Mouse (Mus musculus): ENCODE results near the gene Tifab.

Gene Tifab

GRCm38 (mm10) chr13:56139167-56139751 lies 39.4 kb downstream of the Tifab start:
- DNase-seq (ENCODE audit: low spot score) = no peak

GRCm38 (mm10) chr13:56136200-56136599 lies 42.5 kb downstream of the Tifab start, which contains the start of gene H2afy:
TSS of gene H2afy (minus strand) at chr13:56136361.
- no peak for DNase-seq (ENCODE audit: low spot score)

- DNase-seq (ENCODE audit: low spot score) = peak; percentile 88
These were observed 43.2 kb downstream of the Tifab start for GRCm38 (mm10) chr13:56135231-56136052.

GRCm38 (mm10) chr13:56134631-56135181 lies 44.0 kb downstream of the Tifab start:
- DNase-seq (ENCODE audit: low spot score) = no peak

GRCm38 (mm10) chr13:56134031-56134430 lies 44.7 kb downstream of the Tifab start:
- DNase-seq (ENCODE audit: low spot score) = no peak

- no peak for DNase-seq (ENCODE audit: low spot score)
These were observed 45.7 kb downstream of the Tifab start for GRCm38 (mm10) chr13:56132941-56133340.

- no peak for DNase-seq (ENCODE audit: low spot score)
These were observed 46.3 kb downstream of the Tifab start for GRCm38 (mm10) chr13:56132326-56132936.

GRCm38 (mm10) chr13:56130544-56130943 lies 48.1 kb downstream of the Tifab start:
- DNase-seq (ENCODE audit: low spot score) = no peak

- DNase-seq (ENCODE audit: low spot score) = no peak
These were observed 49.1 kb downstream of the Tifab start for GRCm38 (mm10) chr13:56129578-56129977.

- DNase-seq (ENCODE audit: low spot score) = no peak
These were observed 49.7 kb downstream of the Tifab start for GRCm38 (mm10) chr13:56129014-56129413.

- DNase-seq (ENCODE audit: low spot score) = no peak
These were observed 53.1 kb downstream of the Tifab start for GRCm38 (mm10) chr13:56125632-56126031.
